Mouse (Mus musculus) liver, embryonic 14.5 days (tissue): ENCODE results near the gene Lmna.

Experiments used
- CTCF ChIP-seq: IDR thresholded peaks from 2 replicates; pipeline ENCODE4 v1.5.1; 2016; ENCODE audit warnings: antibody characterized with exemption, low read depth, control low read depth
- EP300 ChIP-seq: IDR thresholded peaks from 2 replicates; pipeline ENCODE4 v1.6.1; 2016; ENCODE audit warnings: antibody characterized with exemption, low read depth

- peak; percentile 100 for TF ChIP-seq CTCF
- TF ChIP-seq EP300: no peak
These were observed 16.7 kb upstream of the Lmna start for GRCm38 (mm10) chr3:88526157-88527131.
